Mouse (Mus musculus) kidney, adult 2 months (tissue): ENCODE data around the gene Camta2.

Experiments used
- CTCF ChIP-seq: fragments of 200-500 bp; conservative IDR thresholded peaks from 2 replicates; pipeline ENCODE4 v1.5.1; 2011; ENCODE audit warnings: low read depth, mild to moderate bottlenecking, control low read depth, low read length, moderate library complexity, mixed read lengths; ENCODE audit not compliant: insufficient read depth, insufficient read length
- POLR2A ChIP-seq: fragments of 200-500 bp; IDR thresholded peaks from one replicate; pipeline ENCODE4 v1.6.1; 2011; ENCODE audit warnings: low read depth, low read length, control low read depth

DNA sequence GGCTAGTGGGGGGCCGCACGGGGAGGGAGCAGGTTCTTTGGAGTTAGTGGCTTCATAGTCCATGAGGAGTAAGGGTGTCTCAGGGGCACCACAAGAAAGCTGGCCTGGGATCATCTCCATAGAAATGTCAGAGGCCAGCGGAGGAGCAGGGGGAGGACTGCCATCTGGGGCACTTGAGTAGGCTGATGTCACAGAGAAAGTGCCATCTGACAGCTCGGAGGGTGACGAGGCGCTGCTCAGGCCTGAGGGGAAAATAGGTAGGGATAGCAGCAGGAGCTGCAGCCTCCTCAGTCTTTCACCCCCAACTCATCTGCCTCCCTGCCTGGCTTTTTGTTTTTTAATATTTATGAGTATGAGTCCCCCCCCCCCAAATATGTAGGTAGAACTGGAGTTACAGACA, 13.9 kb downstream of the Camta2 start:
- no peak for TF ChIP-seq CTCF
- TF ChIP-seq POLR2A = no peak
